Mouse (Mus musculus): ENCODE results near the gene Eif6.

Gene Eif6

DNA sequence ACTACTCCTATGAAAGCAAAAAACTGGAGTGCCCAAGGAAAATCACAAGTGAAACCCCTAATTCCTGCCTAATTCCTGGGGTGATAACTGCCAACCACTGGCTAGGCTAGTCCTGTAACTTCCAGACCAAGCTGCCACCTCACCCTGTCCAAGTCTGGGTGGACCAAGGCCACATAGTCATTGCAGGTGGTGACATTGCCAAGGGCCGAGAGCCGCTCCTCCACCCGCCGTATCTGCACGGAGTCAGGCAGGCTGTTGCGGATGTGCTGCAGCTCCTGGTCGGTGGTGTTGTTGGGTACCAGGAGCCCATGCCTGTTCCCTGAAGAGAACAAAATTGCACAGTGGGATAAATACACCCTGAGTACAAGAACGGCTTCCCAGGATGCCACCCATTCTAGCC lies 3.0 kb downstream of the Eif6 start:
- DNase-seq (ENCODE audit: low spot score in 2 of 2) = no peak

- DNase-seq (ENCODE audit: low spot score in 2 of 2) = no peak
Observed at GRCm38 (mm10) chr2:155820779-155821178, 5.9 kb downstream of the Eif6 start.

- DNase-seq (ENCODE audit: low spot score in 2 of 2) = no peak
Observed at GRCm38 (mm10) chr2:155819449-155820251, 7.1 kb downstream of the Eif6 start.

DNA sequence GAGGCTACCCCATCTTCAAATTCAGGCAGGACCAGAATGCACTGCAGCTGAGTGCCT lies 7.5 kb downstream of the Eif6 start, which contains the start of gene BC029722:
Gene BC029722, minus strand, starts transcription at position 35 of the 57 bp plus-strand sequence.
- no peak for DNase-seq (ENCODE audit: low spot score in 2 of 2)

- DNase-seq (ENCODE audit: low spot score in 2 of 2) = peak; percentile 92 to 95
Observed at GRCm38 (mm10) chr2:155818596-155819391, 7.9 kb downstream of the Eif6 start.

GRCm38 (mm10) chr2:155817301-155818245 lies 9.2 kb downstream of the Eif6 start:
- no peak for DNase-seq (ENCODE audit: low spot score in 2 of 2)

GRCm38 (mm10) chr2:155816179-155816578 lies 10.5 kb downstream of the Eif6 start:
- DNase-seq (ENCODE audit: low spot score in 2 of 2) = no peak

DNA sequence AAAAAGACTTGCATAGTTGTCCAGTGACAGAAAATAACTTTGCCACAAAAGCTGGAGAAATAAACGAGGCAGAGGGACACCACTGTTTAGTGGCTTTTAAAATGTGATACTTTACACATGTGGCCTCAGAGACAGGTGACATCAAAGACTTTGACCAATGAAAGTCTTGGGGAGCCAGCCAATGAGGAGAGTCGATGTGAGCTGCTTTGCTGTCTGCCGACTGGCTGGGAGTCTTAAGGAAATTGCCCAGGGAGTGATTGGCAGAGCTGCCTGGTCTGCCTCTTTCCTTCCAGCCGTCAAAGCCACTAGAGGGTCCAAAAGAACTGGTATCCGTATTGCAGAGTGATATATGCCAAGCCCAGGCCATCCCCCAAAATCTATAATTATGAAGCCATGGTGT lies 11.9 kb downstream of the Eif6 start:
- no peak for DNase-seq (ENCODE audit: low spot score in 2 of 2)

DNA sequence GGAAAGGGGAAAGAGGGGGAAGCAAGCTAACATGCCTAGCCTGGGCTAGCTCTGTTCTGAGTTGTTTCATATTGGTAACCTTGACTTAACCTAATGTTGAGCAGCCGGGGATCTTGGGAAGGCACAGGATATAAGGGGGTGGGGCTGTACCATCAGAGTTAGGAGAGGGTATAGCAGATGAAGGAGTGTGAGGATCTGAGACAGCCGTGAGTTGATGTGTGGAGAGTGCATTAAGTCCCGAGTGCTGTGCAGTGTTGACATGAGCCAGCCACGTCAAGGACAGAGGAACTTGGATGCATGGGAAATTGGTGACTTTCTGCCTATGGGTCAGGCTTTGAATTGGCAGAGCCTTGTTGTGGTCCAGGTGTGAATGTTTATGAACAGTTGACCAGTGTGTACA lies 14.1 kb downstream of the Eif6 start:
- DNase-seq (ENCODE audit: low spot score in 2 of 2) = no peak

DNA sequence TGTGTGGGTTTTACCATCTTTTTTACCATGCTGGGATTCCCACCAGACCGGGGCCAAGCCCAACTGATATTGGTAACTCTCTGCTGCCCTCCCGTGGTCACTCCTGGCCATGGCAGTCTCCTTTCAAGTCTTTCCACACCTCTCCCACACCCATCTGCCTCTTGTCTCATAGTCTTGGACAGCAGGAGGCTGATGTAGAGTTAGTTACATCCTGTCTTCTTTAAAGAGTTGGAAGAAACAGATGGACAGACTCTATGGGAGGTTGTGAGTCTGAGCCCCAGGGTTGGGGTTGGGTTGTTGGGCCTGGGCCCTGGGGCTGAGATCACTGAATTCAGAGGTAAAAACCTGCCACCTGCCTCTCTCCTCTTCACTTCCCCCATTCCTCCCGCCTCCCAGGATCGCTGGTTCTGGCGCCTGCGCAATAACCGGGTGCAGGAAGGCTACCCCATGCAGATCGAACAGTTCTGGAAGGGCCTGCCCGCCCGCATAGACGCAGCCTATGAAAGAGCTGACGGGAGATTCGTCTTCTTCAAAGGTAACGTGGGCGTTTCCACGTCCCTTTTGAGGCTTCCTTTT lies 14.8 kb downstream of the Eif6 start:
- DNase-seq (ENCODE audit: low spot score in 2 of 2) = peak in 1 of 2 experiments; percentile 80

- no peak for DNase-seq (ENCODE audit: low spot score in 2 of 2)
Observed at GRCm38 (mm10) chr2:155809620-155810019, 17.1 kb downstream of the Eif6 start.

DNA sequence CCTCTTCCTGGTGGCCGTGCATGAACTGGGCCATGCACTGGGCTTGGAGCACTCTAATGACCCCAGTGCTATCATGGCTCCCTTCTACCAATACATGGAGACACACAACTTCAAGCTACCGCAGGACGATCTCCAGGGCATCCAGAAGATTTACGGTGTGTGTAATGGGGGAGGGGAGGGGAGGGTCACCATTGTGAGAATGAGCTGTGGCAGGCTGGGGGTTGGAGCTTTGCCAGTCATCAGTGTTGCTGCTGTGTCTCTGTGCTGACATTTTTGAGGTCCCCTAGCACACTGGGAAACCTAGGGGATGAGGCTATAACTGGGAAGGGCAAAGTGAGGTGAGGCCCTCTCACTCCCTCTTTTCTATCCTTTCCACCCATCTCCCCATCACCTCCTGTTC lies 19.3 kb downstream of the Eif6 start:
- DNase-seq (ENCODE audit: low spot score in 2 of 2) = no peak

DNA sequence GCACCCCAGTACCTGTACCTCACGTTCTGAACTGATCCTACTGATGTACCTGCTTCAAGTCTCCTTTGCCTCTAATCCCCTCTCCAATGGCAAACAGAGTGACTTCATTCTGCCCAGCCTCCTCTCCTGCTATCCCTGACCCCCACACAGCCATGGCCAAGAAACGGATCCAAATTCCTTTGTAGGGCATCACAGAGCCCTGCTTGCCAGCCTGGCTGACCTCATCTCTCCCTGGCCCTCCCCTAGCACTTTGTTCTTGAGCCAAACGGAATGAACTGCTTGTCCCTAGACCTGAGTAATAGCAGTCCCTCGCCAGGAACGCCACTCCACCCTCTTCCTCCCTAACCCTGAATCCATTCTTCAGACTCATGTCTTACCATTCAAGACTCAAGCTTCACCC lies 20.2 kb downstream of the Eif6 start:
- DNase-seq (ENCODE audit: low spot score in 2 of 2) = no peak

DNA sequence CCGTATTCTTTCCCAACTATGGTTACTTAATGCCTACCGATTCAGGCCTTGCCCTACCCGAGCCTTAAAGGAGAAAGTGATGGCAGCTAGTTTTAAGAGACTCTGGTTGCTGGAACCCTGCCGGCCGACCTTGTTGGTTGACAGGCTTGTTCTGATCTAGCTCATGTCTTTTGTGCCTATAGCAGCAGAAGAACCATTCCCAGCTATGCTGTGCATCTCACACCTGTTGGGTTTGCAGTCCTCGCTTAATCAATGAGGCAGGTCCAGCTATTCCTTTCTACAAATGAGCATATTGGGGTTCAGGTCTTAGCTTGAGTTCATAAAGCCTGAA lies 20.8 kb downstream of the Eif6 start:
- DNase-seq (ENCODE audit: low spot score in 2 of 2) = no peak

GRCm38 (mm10) chr2:155805231-155805924 lies 21.3 kb downstream of the Eif6 start:
- DNase-seq (ENCODE audit: low spot score in 2 of 2) = no peak

GRCm38 (mm10) chr2:155804053-155804452 lies 22.7 kb downstream of the Eif6 start:
- no peak for DNase-seq (ENCODE audit: low spot score in 2 of 2)

- no peak for DNase-seq (ENCODE audit: low spot score in 2 of 2)
Observed at GRCm38 (mm10) chr2:155802761-155803160, 24.0 kb downstream of the Eif6 start.

GRCm38 (mm10) chr2:155798613-155799012 lies 28.1 kb downstream of the Eif6 start:
- DNase-seq (ENCODE audit: low spot score in 2 of 2) = no peak

- DNase-seq (ENCODE audit: low spot score in 2 of 2) = no peak
Observed at GRCm38 (mm10) chr2:155794674-155795445, 31.9 kb downstream of the Eif6 start.

GRCm38 (mm10) chr2:155792899-155793298 lies 33.8 kb downstream of the Eif6 start:
- no peak for DNase-seq (ENCODE audit: low spot score in 2 of 2)

Data from urinary bladder, postnatal 4 days (tissue).